Mouse (Mus musculus): Measurements from ENCODE around the gene Elk3.

GRCm38 (mm10) chr10:93198958-93199357 is 112.0 kb downstream of the Elk3 start:
- no peak for TF ChIP-seq ZC3H11A (IDR thresholded peaks at IDR 0.05; ENCODE audit: borderline replicate concordance, low read depth, low read length)
- no peak for TF ChIP-seq CHD2 (IDR thresholded peaks at IDR 0.05; ENCODE audit: low read depth, low read length)
- TF ChIP-seq ZNF384 (IDR thresholded peaks at IDR 0.05; ENCODE audit: low read depth, low read length): no peak
